Comparison of ENCODE assay signal across 11 mouse cellular contexts in the genomic region with DNA sequence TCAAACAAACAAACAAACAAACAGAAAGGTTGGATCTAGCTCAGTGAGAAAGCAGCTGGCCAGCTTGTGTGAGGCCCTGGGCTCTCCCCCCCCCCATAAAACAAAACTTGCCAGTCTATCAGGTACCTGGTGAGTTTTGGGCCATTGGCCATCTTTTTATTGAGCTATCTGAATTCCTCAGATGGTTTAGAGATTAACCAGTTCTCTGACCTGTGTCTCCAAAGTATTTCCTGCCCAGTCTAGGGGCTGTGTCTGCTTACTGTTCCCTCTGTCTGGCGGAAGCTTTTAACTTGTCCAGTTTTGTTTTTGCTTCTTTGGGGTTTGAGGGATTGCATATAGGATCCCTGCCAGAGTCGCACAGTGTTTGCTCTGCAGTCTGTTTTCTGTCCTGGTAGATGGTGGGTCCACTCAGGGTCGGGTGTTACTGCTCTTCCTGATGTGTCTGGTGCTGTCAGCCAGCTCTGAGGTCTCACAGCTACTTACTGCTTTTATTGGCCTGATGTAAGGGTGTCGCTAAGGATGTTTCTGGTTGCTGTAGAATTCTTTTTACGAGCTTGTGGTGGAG. TPM values are rescaled to one million over a fixed set of nuclear protein-coding genes. Genes with fewer than 3 reads are reported as not detected.
DNase-seq lines count a peak whose midpoint lies in the region; ATAC-seq and TF ChIP-seq lines count a peak whose summit lies in the region.
"Had no signal": no experiment of that assay in that cellular context is flagged by ENCODE, and none has a peak within 500 bp of the region (broad histone marks: within the 10 kb centered on the region; RNA-seq: fewer than 3 reads in every experiment).

No protein-coding gene starts in this region.

- DNase-seq in heart, postnatal 36 days = no peak
- no peak for DNase-seq in lung, adult 2 months
- no peak for DNase-seq in hindbrain, embryonic 14.5 days (ENCODE audit: low spot score)
- DNase-seq: cerebellum, postnatal 25 days; lung, postnatal 14 days had no signal

- H3K36me3 ChIP-seq in heart, embryonic 13.5 days = no peaks in the 10 kb centered on the region
- H3K36me3 ChIP-seq in lung, embryonic 16.5 days (ENCODE audit: control insufficient read depth, insufficient read depth, low read length) = no peaks in the 10 kb centered on the region
- H3K36me3 ChIP-seq in kidney, embryonic 15.5 days = no peaks in the 10 kb centered on the region
- no peaks in the 10 kb centered on the region for H3K36me3 ChIP-seq in stomach, embryonic 16.5 days (ENCODE audit: control insufficient read depth, insufficient read depth, low read length)
- H3K36me3 ChIP-seq in hindbrain, embryonic 14.5 days (replicated peaks; ENCODE audit: control insufficient read depth, insufficient read depth) = no peaks in the 10 kb centered on the region
- H3K36me3 ChIP-seq in hindbrain, embryonic 16.5 days (ENCODE audit: control insufficient read depth, insufficient read depth, low read length) = no peaks in the 10 kb centered on the region

- intact Hi-C loops in heart, postnatal 36 days (cut with DNase I) = no loop called here

- WGBS in heart, embryonic 13.5 days = 43% methylated on average over 5 of the region's 5 CpGs
- 37% methylated on average over 5 of the region's 5 CpGs for WGBS in lung, embryonic 16.5 days
- 52% methylated on average over 5 of the region's 5 CpGs for WGBS in lung, adult 2 months
- WGBS in kidney, embryonic 15.5 days = 26% methylated on average over 5 of the region's 5 CpGs
- 28% methylated on average over 5 of the region's 5 CpGs for WGBS in stomach, embryonic 16.5 days
- 84% methylated on average over 5 of the region's 5 CpGs for WGBS in hindbrain, embryonic 14.5 days
- 78% methylated on average over 5 of the region's 5 CpGs for WGBS in hindbrain, embryonic 16.5 days

- H3K27ac ChIP-seq in heart, embryonic 13.5 days (replicated peaks) = peak overlapping the region; percentile 54
- H3K27ac ChIP-seq in lung, embryonic 16.5 days (ENCODE audit: low read length) = no peak overlapping the region
- peak overlapping the region; percentile 46 for H3K27ac ChIP-seq in kidney, embryonic 15.5 days
- no peak overlapping the region for H3K27ac ChIP-seq in stomach, embryonic 16.5 days (ENCODE audit: low read length)
- H3K27ac ChIP-seq in hindbrain, embryonic 14.5 days = no peak overlapping the region
- H3K27ac ChIP-seq in hindbrain, embryonic 16.5 days (ENCODE audit: low read depth, low read length) = no peak overlapping the region

- TF ChIP-seq CTCF in lung, adult 2 months (IDR thresholded peaks at IDR 0.05; ENCODE audit: insufficient read depth, low read length) = no peak

- ATAC-seq in heart, embryonic 13.5 days (ENCODE audit: extremely low read depth, insufficient number of reproducible peaks, low FRiP score, low TSS enrichment) = no peak
- ATAC-seq in lung, embryonic 16.5 days (ENCODE audit: low read depth) = peak; percentile 47; the same call in 1 of the 2 replicates
- peak; percentile 49; the same call in 1 of the 2 replicates for ATAC-seq in kidney, embryonic 15.5 days (replicated peaks; ENCODE audit: low FRiP score)
- ATAC-seq in stomach, embryonic 16.5 days (ENCODE audit: insufficient read depth, low FRiP score) = peak; percentile 65; the same call in 1 of the 2 replicates
- no peak for ATAC-seq in hindbrain, embryonic 14.5 days (ENCODE audit: low FRiP score)
- ATAC-seq in hindbrain, embryonic 16.5 days = no peak

- TF ChIP-seq POLR2A in lung, adult 2 months (IDR thresholded peaks at IDR 0.05; ENCODE audit: borderline replicate concordance, extremely low read depth, low read depth, low read length) = no peak

- H3K9me3 ChIP-seq in heart, embryonic 13.5 days = peaks cover 3% of the 10 kb centered on the region; the same call in 1 of the 2 replicates
- H3K9me3 ChIP-seq in lung, embryonic 16.5 days (ENCODE audit: control insufficient read depth, low read length) = no peaks in the 10 kb centered on the region
- no peaks in the 10 kb centered on the region for H3K9me3 ChIP-seq in kidney, embryonic 15.5 days (replicated peaks)
- H3K9me3 ChIP-seq in stomach, embryonic 16.5 days (replicated peaks; ENCODE audit: control insufficient read depth, low read length) = no peaks in the 10 kb centered on the region
- H3K9me3 ChIP-seq in hindbrain, embryonic 14.5 days (ENCODE audit: control insufficient read depth, low read length) = no peaks in the 10 kb centered on the region
- H3K9me3 ChIP-seq in hindbrain, embryonic 16.5 days (ENCODE audit: control insufficient read depth, low read length) = no peaks in the 10 kb centered on the region

- no peaks in the 10 kb centered on the region; the same call in 1 of the 2 replicates for H3K27me3 ChIP-seq in heart, embryonic 13.5 days (replicated peaks)
- no peaks in the 10 kb centered on the region for H3K27me3 ChIP-seq in lung, embryonic 16.5 days (ENCODE audit: control insufficient read depth, insufficient read depth, low read depth, low read length)
- no peaks in the 10 kb centered on the region for H3K27me3 ChIP-seq in kidney, embryonic 15.5 days
- H3K27me3 ChIP-seq in stomach, embryonic 16.5 days (ENCODE audit: control insufficient read depth, insufficient read depth, low read length) = no peaks in the 10 kb centered on the region
- H3K27me3 ChIP-seq in hindbrain, embryonic 14.5 days (ENCODE audit: control insufficient read depth, insufficient read depth, low read length) = no peaks in the 10 kb centered on the region
- H3K27me3 ChIP-seq in hindbrain, embryonic 16.5 days (replicated peaks; ENCODE audit: control insufficient read depth, insufficient read depth, low read length) = no peaks in the 10 kb centered on the region

- H3K4me2 ChIP-seq in heart, embryonic 13.5 days = no peak overlapping the region
- no peak overlapping the region for H3K4me2 ChIP-seq in lung, embryonic 16.5 days (ENCODE audit: low read depth, low read length)
- H3K4me2 ChIP-seq in kidney, embryonic 15.5 days = no peak overlapping the region
- H3K4me2 ChIP-seq in stomach, embryonic 16.5 days (ENCODE audit: low read depth, low read length) = no peak overlapping the region
- H3K4me2 ChIP-seq in hindbrain, embryonic 14.5 days (replicated peaks) = no peak overlapping the region
- H3K4me2 ChIP-seq in hindbrain, embryonic 16.5 days (ENCODE audit: low read length) = no peak overlapping the region

- peaks cover 36% of the 10 kb centered on the region for H3K4me1 ChIP-seq in heart, embryonic 13.5 days
- H3K4me1 ChIP-seq in lung, embryonic 16.5 days (replicated peaks; ENCODE audit: control insufficient read depth, insufficient read depth, low read length) = peaks cover 11% of the 10 kb centered on the region
- H3K4me1 ChIP-seq in lung, adult 2 months (ENCODE audit: control insufficient read depth, insufficient read depth, low read length) = no peaks in the 10 kb centered on the region; the same call in none of the 2 replicates
- peaks cover 27% of the 10 kb centered on the region for H3K4me1 ChIP-seq in kidney, embryonic 15.5 days
- peaks cover 12% of the 10 kb centered on the region; the same call in 1 of the 2 replicates for H3K4me1 ChIP-seq in stomach, embryonic 16.5 days (ENCODE audit: control insufficient read depth, insufficient read depth, low read length)
- peaks cover 10% of the 10 kb centered on the region; the same call in 1 of the 2 replicates for H3K4me1 ChIP-seq in hindbrain, embryonic 14.5 days (replicated peaks; ENCODE audit: control insufficient read depth, insufficient read depth, low read length)
- H3K4me1 ChIP-seq in hindbrain, embryonic 16.5 days (ENCODE audit: control insufficient read depth, insufficient read depth, low read depth, low read length) = peaks cover 4% of the 10 kb centered on the region

- no peak overlapping the region for H3K9ac ChIP-seq in heart, embryonic 13.5 days
- no peak overlapping the region for H3K9ac ChIP-seq in lung, embryonic 16.5 days (ENCODE audit: low read length)
- H3K9ac ChIP-seq in kidney, embryonic 15.5 days = no peak overlapping the region
- H3K9ac ChIP-seq in stomach, embryonic 16.5 days (ENCODE audit: low read length) = no peak overlapping the region
- no peak overlapping the region for H3K9ac ChIP-seq in hindbrain, embryonic 14.5 days
- no peak overlapping the region for H3K9ac ChIP-seq in hindbrain, embryonic 16.5 days (ENCODE audit: low read depth, low read length)

- H3K4me3 ChIP-seq in heart, embryonic 13.5 days = no peak overlapping the region
- no peak overlapping the region for H3K4me3 ChIP-seq in lung, embryonic 16.5 days (ENCODE audit: low read length)
- H3K4me3 ChIP-seq in lung, adult 2 months (replicated peaks; ENCODE audit: extremely low read depth, low read depth, low read length) = no peak overlapping the region
- no peak overlapping the region for H3K4me3 ChIP-seq in kidney, embryonic 15.5 days (replicated peaks)
- H3K4me3 ChIP-seq in stomach, embryonic 16.5 days (replicated peaks; ENCODE audit: low read length) = no peak overlapping the region
- no peak overlapping the region for H3K4me3 ChIP-seq in hindbrain, embryonic 14.5 days (replicated peaks; ENCODE audit: low read length)
- no peak overlapping the region for H3K4me3 ChIP-seq in hindbrain, embryonic 16.5 days (ENCODE audit: low read length)
- H3K4me3 ChIP-seq: erythroblast, embryonic 14.5 days had no signal

RNA-seq across cellular contexts. Expression of gene Efhd2, which starts 51.1 kb away (rescaled TPM):
- polyA plus RNA-seq in heart, embryonic 13.5 days (2015; fragmentation: Nextera tagmentation; extraction: Ambion mirVana) = 79.6 and 80.3 TPM in 2 replicates
- 10 to 100 TPM; 20.4 to 21.3 TPM for total RNA-seq in heart, postnatal 36 days (2021)
- 97.5 and 98.0 TPM in 2 replicates for polyA plus RNA-seq in lung, embryonic 16.5 days (2015; fragmentation: Nextera tagmentation; extraction: Ambion mirVana)
- 95.0 and 116 TPM in 2 replicates for polyA plus RNA-seq in lung, adult 2 months (2012; rRNA removed)
- polyA plus RNA-seq in kidney, embryonic 15.5 days (2015; fragmentation: Nextera tagmentation; extraction: Ambion mirVana) = 53.9 and 56.7 TPM in 2 replicates
- 108 and 110 TPM in 2 replicates for polyA plus RNA-seq in stomach, embryonic 16.5 days (2015; fragmentation: Nextera tagmentation; extraction: Ambion mirVana)
- polyA plus RNA-seq in hindbrain, embryonic 14.5 days (2014; fragmentation: Nextera tagmentation; extraction: Ambion mirVana) = 44.7 and 46.7 TPM in 2 replicates
- 77.6 and 78.6 TPM in 2 replicates for polyA plus RNA-seq in hindbrain, embryonic 16.5 days (2015; fragmentation: Nextera tagmentation; extraction: Ambion mirVana)

Comparison
In these comparisons a context has a peak if more than half of its experiments do, and no peak if none do; other contexts are left out.
1. ATAC-seq: peak in lung, embryonic 16.5 days (single experiment), kidney, embryonic 15.5 days (single experiment) and stomach, embryonic 16.5 days (single experiment); none in heart, embryonic 13.5 days (single experiment), hindbrain, embryonic 14.5 days (single experiment) and hindbrain, embryonic 16.5 days (single experiment).
2. H3K27ac ChIP-seq: peak in heart, embryonic 13.5 days (single experiment) and kidney, embryonic 15.5 days (single experiment); none in lung, embryonic 16.5 days (single experiment), stomach, embryonic 16.5 days (single experiment), hindbrain, embryonic 14.5 days (single experiment) and hindbrain, embryonic 16.5 days (single experiment).